Mouse (Mus musculus) heart, adult 2 months (tissue): ENCODE measurements around the gene Inhbb. TPM values are rescaled to one million over a fixed set of nuclear protein-coding genes. Genes with fewer than 3 reads are reported as not detected.

Experiments used
- DNase-seq, 2 experiments: peaks; one replicate each; pipeline ENCODE4 v3.0.0; 2021
- H3K27ac ChIP-seq: fragments of 200-600 bp; 2 replicates; pipeline ENCODE4 v1.8.1; 2022
- H3K27me3 ChIP-seq: fragments of 200-500 bp; 2 replicates; pipeline ENCODE4 v1.6.1; 2012; ENCODE audit warnings: mild to moderate bottlenecking, low read length, inconsistent platforms, mixed read lengths; ENCODE audit not compliant: control insufficient read depth, insufficient read depth
- H3K36me3 ChIP-seq: fragments of 200-500 bp; 2 replicates; pipeline ENCODE4 v1.6.1; 2012; ENCODE audit warnings: low read length, inconsistent platforms; ENCODE audit not compliant: control insufficient read depth, insufficient read depth
- H3K4me1 ChIP-seq: fragments of 200-500 bp; 2 replicates; pipeline ENCODE4 v1.6.1; 2011; ENCODE audit warnings: low read length; ENCODE audit not compliant: control insufficient read depth, insufficient read depth
- H3K4me3 ChIP-seq: fragments of 200-600 bp; 2 replicates; pipeline ENCODE4 v1.8.1; 2022
- H3K79me2 ChIP-seq: fragments of 200-500 bp; replicated peaks from 2 replicates; pipeline ENCODE4 v1.6.1; 2012; ENCODE audit warnings: mild to moderate bottlenecking, inconsistent platforms, low read length, moderate library complexity, mixed read lengths; ENCODE audit not compliant: control insufficient read depth, insufficient read depth
- H3K9ac ChIP-seq: fragments of 200-500 bp; 2 replicates; pipeline ENCODE4 v1.6.1; 2012; ENCODE audit warnings: low read depth, mild to moderate bottlenecking, control low read depth, inconsistent platforms, low read length, mixed read lengths
- CTCF ChIP-seq: fragments of 200-600 bp; IDR thresholded peaks from 2 replicates; pipeline ENCODE4 v1.8.1; 2022; ENCODE audit warnings: antibody characterized with exemption, mild to moderate bottlenecking, moderate library complexity
- EP300 ChIP-seq: fragments of 200-500 bp; IDR thresholded peaks from 2 replicates; pipeline ENCODE4 v1.6.1; 2011; ENCODE audit warnings: low read depth, low read length, control low read depth; ENCODE audit not compliant: insufficient read depth
- POLR2A ChIP-seq: fragments of 200-500 bp; IDR thresholded peaks from 2 replicates; pipeline ENCODE4 v1.6.1; 2011; ENCODE audit warnings: mild to moderate bottlenecking, low read depth, low read length, control low read depth; ENCODE audit not compliant: insufficient read depth
- WGBS: fragments of 180-500 bp; shearing (Covaris S2); methylation state at CpG from one replicate; pipeline ENCODE4 v1.1.7; 2018; 5-methylcytosine and 5-hydroxymethylcytosine counted together
- intact Hi-C: fragments of 180-260 bp; cut with DNase I; formaldehyde crosslinking; loops from one replicate; pipeline ENCODE4 v1.15.1; 2025
- polyA plus RNA-seq: library from polyadenylated mRNA; depleted of rRNA; stranded (reverse); fragments of >200 nt; gene quantifications from 2 replicates; pipeline ENCODE4 v1.2.3, GENCODE M21; 2012
- total RNA-seq, 2 experiments: library from RNA; stranded (reverse); gene quantifications; 2 replicates each; pipeline ENCODE4 v1.2.3; 2021

Inhbb gene
- total and polyA plus RNA-seq, 3 experiments: 0.99 to 2.2 (median 1.1) TPM

- Histone ChIP-seq H3K4me1 (peaks cover 5% of the 10 kb centered on the region), H3K4me3 (no peak overlapping the region), H3K27me3 (no peaks in the 10 kb centered on the region), H3K79me2 (no peaks in the 10 kb centered on the region), H3K27ac (no peak overlapping the region), H3K36me3 (no peaks in the 10 kb centered on the region), H3K9ac (no peak overlapping the region)
- TF ChIP-seq CTCF: peak; percentile 44
- TF ChIP-seq EP300: no peak
- DNase-seq: no peak
- intact Hi-C loops: no loop called here
- 85% methylated on average over 21 of the region's 21 CpGs for WGBS
These were observed 21.7 kb upstream of the Inhbb start for GRCm38 (mm10) chr1:119443591-119444350.

DNA sequence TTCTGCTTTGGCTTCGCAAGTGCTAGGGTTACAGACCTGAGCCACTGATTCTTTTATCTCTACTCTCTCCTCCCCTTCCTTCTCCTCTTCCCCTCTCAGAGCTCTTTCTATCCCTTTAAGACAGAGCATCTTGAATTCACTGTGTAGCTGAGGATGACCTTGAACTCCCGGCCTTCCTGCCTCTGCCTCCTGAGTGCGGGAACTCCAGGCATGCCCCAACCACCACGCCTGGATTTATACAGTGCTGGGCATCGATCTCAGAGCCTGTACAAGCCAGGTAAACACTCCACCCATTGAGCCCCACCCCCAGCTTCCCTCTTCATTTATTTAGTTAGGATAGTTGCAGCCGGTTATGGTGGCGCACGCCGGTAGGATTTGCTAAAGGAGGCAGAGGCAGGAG, 20.9 kb upstream of the Inhbb start:
- no peak for DNase-seq
- Histone ChIP-seq H3K27ac (no peak overlapping the region), H3K4me3 (no peak overlapping the region), H3K79me2 (no peaks in the 10 kb centered on the region), H3K36me3 (no peaks in the 10 kb centered on the region), H3K27me3 (no peaks in the 10 kb centered on the region), H3K9ac (no peak overlapping the region), H3K4me1 (peaks cover 5% of the 10 kb centered on the region)
- TF ChIP-seq POLR2A: no peak
- intact Hi-C loops: no loop called here
- WGBS: 87% methylated on average over 9 of the region's 9 CpGs

DNA sequence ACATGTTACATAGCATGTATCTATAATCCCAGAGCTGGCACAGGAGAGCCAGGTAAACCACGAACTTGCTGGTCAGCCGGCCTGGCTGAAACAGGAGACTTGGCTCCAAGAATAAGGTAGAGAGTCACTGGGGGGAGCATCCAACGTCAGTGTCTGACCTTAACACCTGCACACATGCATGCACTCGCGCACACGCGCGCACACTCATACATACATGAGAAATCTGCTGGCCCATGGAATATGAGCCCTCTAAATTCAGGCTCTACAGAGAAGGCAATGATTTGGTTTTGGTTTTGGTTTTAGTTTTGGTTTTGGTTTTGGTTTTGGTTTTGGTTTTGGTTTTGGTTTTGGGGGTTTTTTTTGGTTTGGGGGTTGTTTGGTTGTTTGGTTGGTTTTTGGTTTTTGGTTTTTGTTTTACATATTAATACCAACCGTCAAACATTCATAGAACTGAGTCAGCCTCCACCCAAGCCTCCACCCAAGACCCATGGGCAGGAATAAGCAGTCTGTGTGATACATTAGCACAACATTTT, 16.1 kb upstream of the Inhbb start:
- no peak for DNase-seq
- Histone ChIP-seq H3K9ac (no peak overlapping the region), H3K4me1 (no peaks in the 10 kb centered on the region), H3K4me3 (no peak overlapping the region), H3K27me3 (no peaks in the 10 kb centered on the region), H3K36me3 (no peaks in the 10 kb centered on the region), H3K79me2 (no peaks in the 10 kb centered on the region), H3K27ac (no peak overlapping the region)
- 95% methylated on average over 9 of the region's 9 CpGs for WGBS
- intact Hi-C loops: no loop called here
- TF ChIP-seq EP300 (no peak), POLR2A (no peak), CTCF (no peak)

GRCm38 (mm10) chr1:119437401-119437800, 15.4 kb upstream of the Inhbb start:
- Histone ChIP-seq H3K36me3 (no peaks in the 10 kb centered on the region), H3K9ac (no peak overlapping the region), H3K79me2 (no peaks in the 10 kb centered on the region), H3K27ac (no peak overlapping the region), H3K27me3 (no peaks in the 10 kb centered on the region), H3K4me1 (no peaks in the 10 kb centered on the region), H3K4me3 (no peak overlapping the region)
- intact Hi-C loops: no loop called here
- WGBS: 61% methylated on average over 6 of the region's 6 CpGs
- DNase-seq: no peak
- TF ChIP-seq CTCF (no peak), EP300 (no peak), POLR2A (no peak)

- 23% methylated on average over 6 of the region's 6 CpGs for WGBS
- no peaks in the 10 kb centered on the region for H3K36me3 ChIP-seq
- H3K27ac ChIP-seq: no peak overlapping the region
- no peak overlapping the region for H3K4me3 ChIP-seq
- no peak overlapping the region for H3K9ac ChIP-seq
- no peak for TF ChIP-seq POLR2A
- no peak for TF ChIP-seq CTCF
- no peak for TF ChIP-seq EP300
- no peak for DNase-seq
- peaks cover 11% of the 10 kb centered on the region for H3K27me3 ChIP-seq
- H3K4me1 ChIP-seq: no peaks in the 10 kb centered on the region
- intact Hi-C loops: loop anchor here (10.0 kb wide), 1 partner anchor 170 kb away; no protein-coding TSS in a partner anchor
- no peaks in the 10 kb centered on the region for H3K79me2 ChIP-seq
These were observed 2.3 kb upstream of the Inhbb start for GRCm38 (mm10) chr1:119424141-119424860.

GRCm38 (mm10) chr1:119423510-119423909, 1.5 kb upstream of the Inhbb start:
- Histone ChIP-seq H3K36me3 (no peaks in the 10 kb centered on the region), H3K27me3 (peaks cover 11% of the 10 kb centered on the region), H3K27ac (no peak overlapping the region), H3K4me3 (no peak overlapping the region), H3K4me1 (no peaks in the 10 kb centered on the region), H3K79me2 (no peaks in the 10 kb centered on the region), H3K9ac (no peak overlapping the region)
- DNase-seq: peak; percentile 57 to 63
- intact Hi-C loops: loop anchor here (1.0 to 10.0 kb wide), 2 partner anchors 169 to 329 kb away; no protein-coding TSS in a partner anchor
- WGBS: 5% methylated on average over 14 of the region's 14 CpGs
- TF ChIP-seq EP300 (peak; percentile 66; the same call in 1 of the 2 replicates), POLR2A (no peak), CTCF (peak; percentile 81)
